Mouse (Mus musculus) stomach, embryonic 14.5 days (tissue): ENCODE results near the gene Tomm40. TPM values are rescaled to one million over a fixed set of nuclear protein-coding genes. Genes with fewer than 3 reads are reported as not detected.

Source experiments
- ATAC-seq: fragments of 200-750 bp; cut with Nextera tagmentation; 2 replicates; pipeline ENCODE4 v1.8.0; 2017; ENCODE audit warnings: low read depth, moderate TSS enrichment; ENCODE audit not compliant: insufficient number of reproducible peaks, insufficient read depth, low FRiP score
- H3K27ac ChIP-seq: fragments of 300-500 bp; sonication (generic); 2 replicates; pipeline ENCODE4 v1.5.1; 2014; ENCODE audit warnings: mild to moderate bottlenecking, low read length, moderate library complexity, mixed read lengths
- H3K27me3 ChIP-seq: fragments of 300-500 bp; sonication (generic); 2 replicates; pipeline ENCODE4 v1.6.1; 2014; ENCODE audit warnings: low read length, control low read depth, mixed read lengths; ENCODE audit not compliant: control insufficient read depth, insufficient read depth
- H3K36me3 ChIP-seq: fragments of 300-500 bp; sonication (generic); 2 replicates; pipeline ENCODE4 v1.6.1; 2014; ENCODE audit warnings: mild to moderate bottlenecking, control low read depth, low read length, moderate library complexity, mixed read lengths; ENCODE audit not compliant: control insufficient read depth, insufficient read depth
- H3K4me1 ChIP-seq: fragments of 300-500 bp; sonication (generic); 2 replicates; pipeline ENCODE4 v1.6.1; 2014; ENCODE audit warnings: low read length, control low read depth, mixed read lengths; ENCODE audit not compliant: control insufficient read depth, insufficient read depth
- H3K4me2 ChIP-seq: fragments of 300-500 bp; sonication (generic); replicated peaks from 2 replicates; pipeline ENCODE4 v1.6.1; 2014; ENCODE audit warnings: low read depth, low read length, control low read depth
- H3K4me3 ChIP-seq: fragments of 300-500 bp; sonication (generic); 2 replicates; pipeline ENCODE4 v1.5.1; 2014; ENCODE audit warnings: low read depth, low read length, control low read depth
- H3K9ac ChIP-seq: fragments of 300-500 bp; sonication (generic); replicated peaks from 2 replicates; pipeline ENCODE4 v1.6.1; 2014; ENCODE audit warnings: low read depth, mild to moderate bottlenecking, control low read depth, low read length, moderate library complexity, mixed read lengths
- H3K9me3 ChIP-seq: fragments of 300-500 bp; sonication (generic); 2 replicates; pipeline ENCODE4 v1.6.1; 2016; ENCODE audit warnings: low read depth, low read length, control low read depth; ENCODE audit not compliant: control insufficient read depth
- WGBS: fragments of 180-500 bp; shearing (Covaris S2); extraction: QIAGEN DNeasy Blood & Tissue Kit; methylation state at CpG from one replicate; pipeline ENCODE4 v1.1.7; 2014; 5-methylcytosine and 5-hydroxymethylcytosine counted together
- polyA plus RNA-seq: library from polyadenylated mRNA; unstranded; fragments of >200 nt; fragmentation: Nextera tagmentation; extraction: Ambion mirVana; gene quantifications from 2 replicates; pipeline ENCODE4 v1.2.1, GENCODE M21; 2014

Gene Tomm40
- polyA plus RNA-seq, 1 experiment from 2014 or later, result 91.2 TPM

DNA sequence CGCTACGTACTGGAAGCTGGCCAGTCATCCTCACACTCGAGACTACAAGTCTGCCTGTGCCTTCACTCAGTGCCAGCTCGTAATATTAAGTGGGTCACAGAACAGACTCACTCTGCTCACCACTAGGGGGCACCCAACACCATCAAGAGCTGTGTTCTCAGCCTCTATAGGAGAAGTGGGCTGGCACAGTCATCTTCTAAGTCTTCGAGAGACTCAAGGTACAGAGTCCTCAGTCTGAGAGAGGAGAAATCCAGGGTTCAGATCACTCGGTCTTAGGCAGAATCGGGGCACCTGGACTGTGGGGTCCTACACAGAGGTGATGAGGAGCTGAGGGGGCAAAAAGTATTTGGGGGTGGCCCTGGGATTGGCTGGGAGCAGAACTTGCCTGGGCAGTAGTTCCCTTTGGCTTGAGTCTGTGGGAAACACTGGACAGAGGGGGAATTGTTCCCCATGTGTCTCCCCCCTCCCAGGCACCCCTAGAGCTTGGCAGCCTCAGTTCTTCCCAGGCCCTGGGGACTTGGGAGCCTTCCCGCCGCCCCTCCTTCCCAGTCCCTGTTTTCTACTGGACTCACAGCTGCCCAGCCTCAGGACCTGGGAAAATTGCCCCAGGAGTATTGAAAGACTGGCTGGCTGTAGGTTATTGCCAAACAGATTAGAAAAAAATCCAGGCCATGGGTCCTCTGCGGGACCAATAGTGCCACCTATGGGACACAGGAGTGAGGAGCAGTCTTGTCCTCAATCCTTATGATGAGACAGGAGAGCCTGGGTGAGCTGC, 46.1 kb downstream of the Tomm40 start:
- H3K9me3 ChIP-seq, result no peaks in the 10 kb centered on the region
- peak; percentile 73 for ATAC-seq
- peak overlapping the region; percentile 22; the same call in 1 of the 2 replicates for H3K27ac ChIP-seq
- no peak overlapping the region for H3K9ac ChIP-seq
- no peaks in the 10 kb centered on the region for H3K27me3 ChIP-seq
- H3K4me1 ChIP-seq, result peaks cover 9% of the 10 kb centered on the region
- WGBS, result 4% methylated on average over 10 of the region's 10 CpGs
- no peaks in the 10 kb centered on the region for H3K36me3 ChIP-seq
- no peak overlapping the region for H3K4me3 ChIP-seq
- H3K4me2 ChIP-seq, result peak overlapping the region; percentile 8

DNA sequence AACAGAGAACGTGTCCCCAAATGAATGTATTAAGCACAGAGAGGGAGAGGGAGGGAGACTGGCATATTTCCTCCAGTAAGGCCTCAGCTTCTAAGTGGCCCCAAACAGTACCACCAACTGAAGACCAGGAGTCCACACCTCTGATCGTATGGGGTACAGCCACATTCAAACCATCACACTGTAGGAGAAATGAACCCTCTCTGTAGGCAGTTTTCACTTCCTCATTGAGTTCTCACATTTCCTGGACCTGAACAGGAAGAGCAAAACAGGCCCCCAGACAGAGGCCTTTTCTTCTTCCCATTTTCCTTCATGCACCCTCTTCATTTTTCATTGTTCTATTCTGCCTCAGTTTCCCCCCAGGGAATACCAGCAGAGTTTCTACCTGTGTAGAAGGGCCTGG, 47.8 kb downstream of the Tomm40 start:
- no peak overlapping the region for H3K4me3 ChIP-seq
- ATAC-seq, result no peak

DNA sequence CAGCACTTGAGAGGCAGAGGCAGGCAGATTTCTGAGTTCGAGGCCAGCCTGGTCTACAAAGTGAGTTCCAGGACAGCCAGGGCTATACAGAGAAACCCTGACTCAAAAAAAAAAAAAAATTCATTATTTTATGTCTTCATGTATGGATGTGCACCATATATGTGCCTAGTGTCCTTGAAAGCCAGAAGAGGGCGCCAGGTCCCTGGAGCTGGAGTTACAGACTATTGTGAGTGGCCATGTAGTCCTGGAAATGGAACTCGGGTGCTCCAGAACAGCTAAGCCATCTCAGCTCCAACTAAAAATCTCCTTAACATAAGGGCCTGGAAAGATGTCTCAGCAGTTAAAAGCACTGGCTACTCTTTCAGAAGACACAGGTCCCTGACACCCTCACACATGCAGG, 48.5 kb downstream of the Tomm40 start:
- Histone ChIP-seq H3K27me3 (no peaks in the 10 kb centered on the region), H3K4me2 (no peak overlapping the region), H3K9ac (no peak overlapping the region), H3K4me1 (peaks cover 17% of the 10 kb centered on the region), H3K4me3 (no peak overlapping the region), H3K27ac (no peak overlapping the region), H3K36me3 (no peaks in the 10 kb centered on the region), H3K9me3 (no peaks in the 10 kb centered on the region)
- ATAC-seq, result no peak
- WGBS, result 65% methylated on average over 3 of the region's 3 CpGs

More for the DNA sequence above, 47.8 kb downstream of the Tomm40 start:
- no peak overlapping the region for H3K4me2 ChIP-seq
- H3K4me1 ChIP-seq, result peaks cover 17% of the 10 kb centered on the region
- 69% methylated on average over 2 of the region's 2 CpGs for WGBS
- no peak overlapping the region for H3K9ac ChIP-seq
- no peaks in the 10 kb centered on the region for H3K9me3 ChIP-seq
- no peak overlapping the region for H3K27ac ChIP-seq
- no peaks in the 10 kb centered on the region for H3K36me3 ChIP-seq
- H3K27me3 ChIP-seq, result no peaks in the 10 kb centered on the region

DNA sequence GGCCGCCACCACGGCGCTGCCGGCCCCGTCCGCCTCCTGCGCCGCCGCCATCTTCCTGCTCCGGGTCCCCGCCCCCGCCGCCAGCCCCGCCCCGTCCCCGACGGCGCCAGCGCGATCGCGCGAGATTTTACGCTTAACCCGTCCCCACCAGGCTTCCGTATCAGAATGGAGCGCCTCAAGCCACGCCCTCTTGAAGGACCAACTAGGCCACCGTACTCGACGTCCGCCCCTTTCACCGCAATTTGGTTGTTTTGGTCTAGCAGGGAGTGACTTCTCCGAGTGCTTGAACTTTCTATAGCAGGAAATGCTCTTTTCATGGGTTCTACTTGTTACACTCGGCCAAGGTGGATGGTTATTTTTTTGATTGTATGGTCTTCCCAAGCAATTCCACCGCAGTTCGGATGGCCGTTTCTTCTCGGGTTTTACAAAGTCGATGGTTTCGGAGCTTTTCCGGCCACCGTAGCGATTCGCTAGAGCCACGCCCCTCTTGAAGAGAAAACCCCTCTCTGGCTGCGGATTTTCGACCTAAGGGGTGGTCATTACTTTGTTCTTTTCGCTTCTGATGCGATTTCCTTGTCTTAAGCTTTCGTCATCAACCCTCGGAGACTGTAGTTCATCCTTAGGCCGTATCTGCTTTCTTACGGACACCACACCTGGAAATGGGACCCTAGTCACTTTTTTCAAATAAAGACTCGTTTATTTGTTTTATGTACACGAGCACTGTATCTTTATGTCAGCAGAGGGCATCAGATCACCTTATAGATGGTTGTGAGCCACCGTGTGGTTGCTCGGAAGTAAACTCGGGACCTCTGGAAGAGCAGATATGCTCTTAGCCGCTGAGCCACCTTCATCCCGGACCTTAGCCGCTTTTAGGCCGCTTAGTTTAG, 50.0 kb downstream of the Tomm40 start, which contains the start of gene Clptm1:
Clptm1 (minus strand) TSS at position 79 of the 887 bp plus-strand sequence.
- H3K4me2 ChIP-seq, result peak within 1 kb of the TSS; percentile 91
- peak; percentile 87 for ATAC-seq

DNA sequence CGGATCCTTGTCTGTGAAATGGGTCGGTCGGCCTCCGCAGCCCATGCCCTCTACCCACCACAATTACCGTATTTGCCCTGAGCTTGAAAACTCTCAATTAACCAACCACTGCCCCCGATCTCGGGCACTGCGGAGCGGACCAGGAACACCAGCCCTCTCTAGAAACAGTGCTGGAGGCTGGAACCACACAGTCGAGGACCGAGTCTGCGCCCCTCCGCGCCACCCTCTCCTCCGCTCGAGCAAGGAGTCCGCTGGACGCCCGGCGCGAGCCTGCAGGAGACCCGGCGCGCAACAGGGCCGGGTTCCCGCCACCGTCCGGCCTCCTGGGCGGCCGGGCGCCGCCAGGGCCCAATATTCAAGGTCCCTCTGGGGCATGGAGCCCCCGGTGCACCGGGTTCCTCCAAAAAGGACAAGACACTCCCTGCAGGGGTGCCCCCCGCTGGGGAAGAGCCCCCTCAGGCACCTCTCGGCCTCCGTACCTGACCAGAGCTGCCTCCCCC, 50.7 kb downstream of the Tomm40 start:
- Histone ChIP-seq H3K27ac (peak overlapping the region; percentile 63), H3K27me3 (no peaks in the 10 kb centered on the region), H3K4me2 (peak overlapping the region; percentile 91), H3K9ac (peak overlapping the region; percentile 99), H3K4me3 (peak overlapping the region; percentile 100), H3K9me3 (no peaks in the 10 kb centered on the region), H3K36me3 (no peaks in the 10 kb centered on the region; the same call in 1 of the 2 replicates), H3K4me1 (peaks cover 17% of the 10 kb centered on the region)
- peak; percentile 38 for ATAC-seq
- under 1% methylated on average over 37 of the region's 37 CpGs for WGBS

More for the DNA sequence above, 50.0 kb downstream of the Tomm40 start, which contains the start of gene Clptm1:
- under 1% methylated on average over 61 of the region's 63 CpGs for WGBS
- H3K9ac ChIP-seq, result peak within 1 kb of the TSS; percentile 99
- H3K36me3 ChIP-seq, result no peaks in the 10 kb centered on the region
- H3K4me3 ChIP-seq, result peak within 1 kb of the TSS; percentile 100
- H3K9me3 ChIP-seq, result no peaks in the 10 kb centered on the region
- peak within 1 kb of the TSS; percentile 97 for H3K27ac ChIP-seq
- H3K4me1 ChIP-seq, result peaks cover 17% of the 10 kb centered on the region
- H3K27me3 ChIP-seq, result no peaks in the 10 kb centered on the region

DNA sequence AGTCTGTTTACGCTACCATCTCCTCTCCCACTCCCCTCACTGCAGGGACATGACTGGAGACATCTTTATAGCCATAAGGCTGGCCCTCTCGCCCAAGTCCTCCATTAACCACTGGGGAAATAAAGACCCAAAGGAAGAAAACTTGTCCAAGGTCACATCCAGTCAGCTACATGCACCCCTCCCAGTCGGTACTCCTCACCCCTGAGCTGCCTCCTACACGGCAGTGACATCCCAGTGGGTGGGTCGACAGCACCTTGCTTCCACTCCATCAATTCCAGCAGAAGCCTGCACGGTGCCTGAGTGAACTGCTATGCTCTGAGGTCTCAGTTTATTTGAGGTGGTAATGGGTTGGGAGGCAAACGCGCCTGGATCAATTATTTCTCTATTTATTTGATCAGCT, 51.3 kb downstream of the Tomm40 start:
- Histone ChIP-seq H3K9ac (peak overlapping the region; percentile 99), H3K36me3 (no peaks in the 10 kb centered on the region; the same call in 1 of the 2 replicates), H3K4me3 (peak overlapping the region; percentile 100), H3K9me3 (no peaks in the 10 kb centered on the region), H3K27me3 (no peaks in the 10 kb centered on the region), H3K4me1 (peaks cover 13% of the 10 kb centered on the region), H3K27ac (peak overlapping the region; percentile 63; the same call in 1 of the 2 replicates), H3K4me2 (peak overlapping the region; percentile 91)
- WGBS, result 13% methylated on average over 8 of the region's 8 CpGs
- no peak for ATAC-seq

DNA sequence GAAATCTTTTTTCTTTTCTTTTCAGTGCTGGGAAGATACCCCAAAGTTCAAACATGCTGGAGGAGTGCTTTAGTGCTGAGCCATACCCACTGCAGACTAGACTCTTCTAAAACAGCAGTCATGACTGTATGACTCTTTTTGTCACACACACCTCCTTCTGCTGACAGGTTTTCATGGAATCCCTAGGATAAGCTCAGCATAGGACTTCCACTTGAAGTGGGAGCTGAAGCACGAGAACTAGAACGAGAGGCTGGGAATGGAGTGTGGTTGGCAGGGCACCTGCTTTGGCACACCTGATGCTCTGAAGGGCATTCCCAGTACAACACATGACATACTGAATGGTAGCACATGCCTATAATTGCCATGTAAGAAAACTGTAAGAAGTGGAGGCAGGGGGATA, 62.6 kb downstream of the Tomm40 start:
- Histone ChIP-seq H3K36me3 (peaks cover 49% of the 10 kb centered on the region), H3K27me3 (no peaks in the 10 kb centered on the region), H3K9ac (no peak overlapping the region), H3K9me3 (no peaks in the 10 kb centered on the region), H3K4me3 (no peak overlapping the region), H3K27ac (no peak overlapping the region), H3K4me2 (no peak overlapping the region), H3K4me1 (no peaks in the 10 kb centered on the region)
- WGBS, result 95% methylated on average over 2 of the region's 2 CpGs
- ATAC-seq, result no peak
